Mouse (Mus musculus): ENCODE data around the gene Sox6. TPM values are rescaled to one million over a fixed set of nuclear protein-coding genes. Genes with fewer than 3 reads are reported as not detected.
A peak's percentile ranks its signal among the peaks of the same experiment; 100 is the strongest.

The Sox6 gene
- polyA plus RNA-seq, 1 experiment from 2014 or later: 62.9 TPM

DNA sequence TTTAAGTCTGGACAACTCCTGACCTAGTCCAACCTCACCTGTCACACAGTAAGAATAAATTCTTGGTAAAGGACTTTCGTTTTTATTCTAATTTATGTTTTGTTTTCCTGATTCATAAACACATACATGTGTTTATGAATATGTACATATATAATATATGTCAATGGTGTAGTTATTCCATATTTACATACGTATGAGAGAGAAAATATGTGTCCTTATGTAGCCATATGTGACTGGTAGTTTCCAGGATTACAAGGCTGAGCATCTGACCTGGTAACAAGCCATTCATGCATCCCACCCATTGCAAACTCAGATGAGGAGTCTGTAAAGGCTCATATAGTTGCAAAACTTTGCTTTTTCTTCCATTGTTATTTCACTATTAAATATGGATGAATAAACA lies 366.8 kb downstream of the Sox6 start:
- no peaks in the 10 kb centered on the region for H3K27me3 ChIP-seq
- no peaks in the 10 kb centered on the region for H3K36me3 ChIP-seq
- ATAC-seq (ENCODE audit: low read depth) (no peak), DNase-seq (no peak)
- H3K9ac ChIP-seq: no peak overlapping the region
- no peak overlapping the region for H3K27ac ChIP-seq
- H3K4me2 ChIP-seq: no peak overlapping the region
- H3K4me3 ChIP-seq (replicated peaks): no peak overlapping the region
- H3K9me3 ChIP-seq (replicated peaks): no peaks in the 10 kb centered on the region
- H3K4me1 ChIP-seq (replicated peaks): no peaks in the 10 kb centered on the region
- 82% methylated on average over 2 of the region's 2 CpGs for WGBS (ENCODE audit: insufficient replicate concordance)

DNA sequence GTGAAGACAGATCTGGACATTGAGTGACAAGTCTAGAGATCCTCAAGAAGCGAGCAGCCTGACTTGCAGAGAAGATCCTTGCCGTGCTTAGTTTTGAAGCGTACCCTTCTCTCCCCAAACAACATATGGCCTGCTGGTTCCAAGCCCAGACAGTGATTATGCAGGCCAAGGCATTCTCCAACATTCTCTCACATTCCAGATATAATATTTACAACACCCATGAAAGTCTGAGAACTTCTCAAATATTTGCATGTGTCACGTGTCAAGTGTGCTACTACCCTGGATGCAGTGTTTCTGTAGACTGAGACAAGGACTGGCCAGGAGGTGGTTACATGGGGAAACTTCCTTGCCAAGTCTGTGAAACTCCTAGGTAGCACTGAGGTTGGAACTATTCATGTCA lies 367.3 kb downstream of the Sox6 start:
- ATAC-seq (ENCODE audit: low read depth): no peak
- Histone ChIP-seq H3K9me3 (replicated peaks) (no peaks in the 10 kb centered on the region), H3K36me3 (no peaks in the 10 kb centered on the region), H3K9ac (no peak overlapping the region), H3K27me3 (no peaks in the 10 kb centered on the region), H3K4me3 (replicated peaks) (no peak overlapping the region), H3K4me2 (no peak overlapping the region), H3K27ac (no peak overlapping the region), H3K4me1 (replicated peaks) (no peaks in the 10 kb centered on the region)
- WGBS (ENCODE audit: insufficient replicate concordance): 90% methylated on average over 4 of the region's 4 CpGs
- no peak for DNase-seq

DNA sequence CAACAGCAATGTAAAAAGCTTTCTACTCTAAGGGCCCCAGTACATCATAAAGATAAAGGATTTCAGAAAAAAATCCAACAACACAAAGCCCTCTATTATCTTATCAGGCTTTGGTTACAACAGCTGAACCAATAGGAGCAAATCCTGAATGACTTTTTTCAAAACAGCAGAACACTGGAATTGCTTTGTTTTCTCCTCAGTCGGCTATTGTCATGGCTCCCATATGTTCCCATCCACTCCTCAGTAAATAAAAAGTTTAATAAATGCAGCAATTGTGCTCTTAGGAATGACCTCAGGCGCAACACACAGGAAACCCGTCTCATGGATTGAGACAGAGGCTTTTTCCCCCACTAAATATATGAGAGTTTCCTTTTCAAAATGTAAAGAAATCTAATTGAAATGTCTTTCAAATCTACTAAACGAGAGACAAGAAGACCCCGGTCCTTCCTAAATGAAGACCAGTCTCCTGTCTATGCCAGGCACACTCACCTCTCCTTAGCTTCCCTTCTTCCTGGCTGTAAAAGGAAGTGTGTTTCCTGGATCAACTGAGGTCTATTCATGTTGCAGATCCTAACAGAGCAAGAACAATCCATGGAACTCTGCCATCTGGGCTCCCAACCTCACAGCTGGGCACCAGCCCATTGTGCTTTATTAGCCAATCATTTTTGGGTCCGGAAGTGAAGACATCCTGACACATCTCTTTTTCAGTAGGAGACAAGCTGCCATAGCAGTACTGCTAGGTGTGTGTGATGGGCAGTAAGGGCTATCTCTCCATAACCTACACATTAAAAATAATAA lies 369.2 kb downstream of the Sox6 start:
- no peak overlapping the region for H3K9ac ChIP-seq
- H3K4me2 ChIP-seq: no peak overlapping the region
- H3K9me3 ChIP-seq (replicated peaks): no peaks in the 10 kb centered on the region
- no peak overlapping the region for H3K27ac ChIP-seq
- no peak for ATAC-seq (ENCODE audit: low read depth)
- no peak overlapping the region for H3K4me3 ChIP-seq (replicated peaks)
- no peaks in the 10 kb centered on the region for H3K36me3 ChIP-seq
- no peaks in the 10 kb centered on the region for H3K4me1 ChIP-seq (replicated peaks)
- WGBS (ENCODE audit: insufficient replicate concordance): 70% methylated on average over 6 of the region's 6 CpGs
- no peaks in the 10 kb centered on the region for H3K27me3 ChIP-seq
- DNase-seq: no peak

DNA sequence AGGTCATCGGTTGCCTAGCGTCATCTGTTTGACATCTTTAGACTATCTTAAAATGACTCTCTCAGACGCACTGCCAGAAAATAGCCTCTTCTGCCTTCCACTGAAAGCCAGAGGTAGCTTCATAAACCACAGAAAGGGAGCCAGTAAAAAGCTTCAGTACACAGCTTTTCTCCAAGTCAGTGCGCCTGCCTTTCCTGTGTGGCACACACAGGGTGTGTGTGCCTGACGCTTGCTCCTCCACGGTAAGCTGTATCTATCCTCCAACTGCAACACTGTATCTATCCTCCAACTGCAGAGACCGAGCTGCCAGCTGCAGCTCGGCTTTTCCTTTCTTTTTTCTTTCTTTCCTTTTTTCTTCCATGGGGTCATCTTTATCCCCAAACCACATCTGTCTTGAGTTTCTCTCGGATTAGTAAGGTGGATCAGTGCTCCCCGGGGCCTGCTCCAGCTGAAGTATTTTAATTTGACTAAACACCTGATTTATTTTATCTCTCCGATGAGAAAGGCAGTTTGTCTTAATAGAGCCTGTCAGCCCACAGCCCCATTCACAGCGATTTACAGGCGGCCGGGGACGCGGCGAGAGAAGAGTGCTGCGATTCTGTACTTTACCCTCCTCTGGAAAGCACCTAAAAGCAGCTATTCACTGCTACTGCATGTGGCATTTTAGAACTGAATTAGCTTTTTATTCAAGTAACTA lies 371.8 kb downstream of the Sox6 start:
- 78% methylated on average over 18 of the region's 18 CpGs for WGBS (ENCODE audit: insufficient replicate concordance)
- no peak for DNase-seq

DNA sequence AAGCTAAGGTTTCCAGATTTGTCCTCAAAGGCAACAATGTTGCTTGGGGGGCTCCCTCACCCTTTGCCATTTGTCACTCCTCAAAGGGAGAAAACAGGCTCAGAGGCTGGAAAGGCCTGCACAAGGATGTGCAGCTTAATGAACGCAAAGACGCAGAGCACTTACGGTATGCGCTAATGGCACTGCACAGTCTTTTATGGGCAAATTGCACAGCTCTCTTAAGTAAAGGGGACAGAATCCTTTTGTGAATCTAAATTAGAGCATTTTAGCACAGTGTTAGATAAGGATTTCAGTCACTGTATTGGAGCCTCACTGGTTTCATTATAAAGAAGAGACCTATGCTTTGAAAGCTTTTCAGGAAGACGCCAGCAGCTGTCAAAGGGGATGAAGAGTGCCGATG lies 375.2 kb downstream of the Sox6 start:
- no peaks in the 10 kb centered on the region for H3K27me3 ChIP-seq
- WGBS (ENCODE audit: insufficient replicate concordance): 86% methylated on average over 6 of the region's 6 CpGs
- no peak for DNase-seq
- H3K4me1 ChIP-seq (replicated peaks): no peaks in the 10 kb centered on the region
- peaks cover 26% of the 10 kb centered on the region for H3K36me3 ChIP-seq
- ATAC-seq (ENCODE audit: low read depth): no peak
- H3K9me3 ChIP-seq (replicated peaks): no peaks in the 10 kb centered on the region
- no peak overlapping the region for H3K27ac ChIP-seq
- H3K4me3 ChIP-seq (replicated peaks): no peak overlapping the region
- no peak overlapping the region for H3K4me2 ChIP-seq
- no peak overlapping the region for H3K9ac ChIP-seq

More for the DNA sequence above, 371.8 kb downstream of the Sox6 start:
- no peak overlapping the region for H3K27ac ChIP-seq
- peaks cover 5% of the 10 kb centered on the region for H3K36me3 ChIP-seq
- no peak overlapping the region for H3K9ac ChIP-seq
- no peak for ATAC-seq (ENCODE audit: low read depth)
- H3K4me3 ChIP-seq (replicated peaks): no peak overlapping the region
- H3K4me2 ChIP-seq: 0 out of 2 replicates have a peak overlapping the region, but pooled peaks have one; percentile 11
- H3K27me3 ChIP-seq: no peaks in the 10 kb centered on the region
- no peaks in the 10 kb centered on the region for H3K9me3 ChIP-seq (replicated peaks)
- H3K4me1 ChIP-seq (replicated peaks): no peaks in the 10 kb centered on the region

DNA sequence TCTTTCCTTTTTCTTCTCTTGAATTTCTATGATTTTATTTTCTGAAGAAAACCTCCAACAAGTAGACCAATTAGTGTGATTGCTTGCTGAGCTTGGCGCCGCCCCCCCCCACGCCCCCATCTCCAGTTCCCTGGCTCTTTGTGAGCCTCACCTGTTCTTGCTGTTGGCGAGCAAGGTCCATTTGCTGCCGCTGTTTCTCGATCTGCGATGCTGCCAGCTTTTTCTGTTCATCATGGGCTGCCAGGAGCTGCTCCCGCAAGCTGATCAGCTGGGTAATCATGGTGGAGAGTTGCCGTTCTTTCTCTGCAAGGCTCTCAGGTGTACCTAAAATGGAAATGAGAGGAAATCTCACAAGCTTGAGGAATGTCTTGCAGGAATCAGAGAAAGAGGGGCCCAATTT lies 376.5 kb downstream of the Sox6 start:
- Histone ChIP-seq H3K4me3 (replicated peaks) (no peak overlapping the region), H3K4me1 (replicated peaks) (no peaks in the 10 kb centered on the region), H3K9ac (no peak overlapping the region), H3K36me3 (peaks cover 26% of the 10 kb centered on the region), H3K9me3 (replicated peaks) (no peaks in the 10 kb centered on the region), H3K27me3 (no peaks in the 10 kb centered on the region), H3K27ac (no peak overlapping the region), H3K4me2 (no peak overlapping the region)
- WGBS (ENCODE audit: insufficient replicate concordance): 80% methylated on average over 9 of the region's 9 CpGs
- DNase-seq (no peak), ATAC-seq (ENCODE audit: low read depth) (no peak)

DNA sequence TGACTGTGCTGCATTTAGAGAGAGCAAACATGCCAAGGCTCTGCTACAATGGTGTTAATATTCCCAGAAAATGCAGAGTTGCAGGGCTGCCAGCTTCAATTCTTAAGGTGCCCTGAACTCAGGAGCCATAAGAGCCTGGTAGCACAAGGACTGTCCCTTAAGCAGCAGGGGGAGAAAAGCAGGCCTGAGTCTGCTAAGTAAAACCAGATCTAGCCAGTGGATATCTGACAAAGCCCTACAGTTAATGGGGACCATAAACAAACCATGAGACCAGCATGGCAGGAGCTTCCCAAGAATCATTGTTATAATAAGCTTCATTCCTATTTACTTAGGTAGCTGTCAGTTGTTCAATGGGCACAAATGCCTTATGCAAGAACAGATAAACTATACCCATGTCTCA lies 391.9 kb downstream of the Sox6 start:
- no peak for ATAC-seq (ENCODE audit: low read depth)
- no peak for DNase-seq
- H3K9ac ChIP-seq: no peak overlapping the region

DNA sequence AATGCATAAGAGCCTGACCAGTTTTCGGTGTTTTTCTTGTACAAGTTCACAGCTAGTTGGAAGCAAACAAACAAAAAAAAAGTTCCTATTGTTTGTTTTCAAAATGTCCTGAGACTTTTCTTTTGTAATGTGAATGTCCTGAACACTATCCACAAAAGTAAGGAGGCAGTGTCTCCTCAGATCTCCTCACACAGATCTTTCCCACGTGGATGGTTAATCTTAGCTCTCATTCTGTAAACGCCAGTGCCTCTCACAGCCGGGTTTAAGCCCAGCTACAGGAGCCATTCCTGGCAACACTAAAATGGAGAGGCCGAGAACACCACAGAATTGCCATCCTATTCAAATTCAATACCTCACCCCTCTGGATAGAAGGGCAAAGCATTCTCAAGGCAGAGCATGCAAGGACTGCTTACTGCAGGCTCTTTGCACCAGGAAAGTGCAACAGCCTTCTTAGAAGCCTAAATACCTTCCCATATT lies 392.6 kb downstream of the Sox6 start:
- DNase-seq: no peak
- no peaks in the 10 kb centered on the region for H3K36me3 ChIP-seq
- WGBS (ENCODE audit: insufficient replicate concordance): 65% methylated on average over 5 of the region's 5 CpGs
- ATAC-seq (ENCODE audit: low read depth): no peak
- H3K27ac ChIP-seq: no peak overlapping the region
- H3K9me3 ChIP-seq (replicated peaks): no peaks in the 10 kb centered on the region
- H3K4me2 ChIP-seq: no peak overlapping the region
- no peaks in the 10 kb centered on the region for H3K4me1 ChIP-seq (replicated peaks)
- no peaks in the 10 kb centered on the region for H3K27me3 ChIP-seq
- no peak overlapping the region for H3K4me3 ChIP-seq (replicated peaks)
- no peak overlapping the region for H3K9ac ChIP-seq

More for the DNA sequence above, 391.9 kb downstream of the Sox6 start:
- Histone ChIP-seq H3K36me3 (no peaks in the 10 kb centered on the region), H3K27me3 (no peaks in the 10 kb centered on the region), H3K4me2 (no peak overlapping the region), H3K4me1 (replicated peaks) (no peaks in the 10 kb centered on the region), H3K4me3 (replicated peaks) (no peak overlapping the region), H3K9me3 (replicated peaks) (no peaks in the 10 kb centered on the region), H3K27ac (no peak overlapping the region)

DNA sequence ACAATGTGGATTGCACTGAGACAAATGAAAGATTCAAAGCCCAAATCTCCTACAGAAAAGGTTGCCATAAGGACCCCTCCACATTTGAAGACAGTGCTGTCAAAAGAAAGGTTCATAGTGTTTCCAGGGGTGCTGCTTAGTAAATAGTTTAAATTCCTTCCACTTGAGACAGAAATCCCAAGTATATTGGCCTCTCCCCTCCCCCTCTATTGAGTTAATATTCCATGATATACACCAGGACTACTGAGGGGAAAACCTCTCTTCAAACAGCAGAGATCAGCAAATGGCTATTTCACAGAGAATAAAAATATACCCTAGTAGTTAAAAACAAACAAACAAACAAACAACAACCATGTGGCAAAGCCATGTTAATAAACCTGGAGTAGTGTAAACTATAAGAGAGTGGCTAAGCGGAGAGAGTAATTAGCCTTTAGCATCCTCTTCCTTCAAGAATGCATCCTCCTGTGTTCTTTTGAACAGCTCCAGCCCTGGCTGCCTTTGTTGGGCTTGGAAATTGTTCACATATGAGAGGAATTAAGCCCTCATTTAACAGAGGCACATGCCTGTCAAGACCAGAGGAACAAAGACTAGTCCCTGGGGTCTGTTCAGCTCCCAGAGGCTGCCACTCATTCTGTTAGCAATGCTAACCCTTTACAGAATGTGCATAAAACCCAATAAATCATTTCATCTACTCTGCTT lies 393.2 kb downstream of the Sox6 start:
- Histone ChIP-seq H3K36me3 (no peaks in the 10 kb centered on the region), H3K4me2 (no peak overlapping the region), H3K4me1 (replicated peaks) (no peaks in the 10 kb centered on the region), H3K9me3 (replicated peaks) (no peaks in the 10 kb centered on the region), H3K9ac (no peak overlapping the region), H3K27me3 (no peaks in the 10 kb centered on the region), H3K4me3 (replicated peaks) (no peak overlapping the region), H3K27ac (no peak overlapping the region)
- DNase-seq: no peak
- no peak for ATAC-seq (ENCODE audit: low read depth)
- WGBS (ENCODE audit: insufficient replicate concordance): 90% methylated on average over 1 of the region's 1 CpGs

DNA sequence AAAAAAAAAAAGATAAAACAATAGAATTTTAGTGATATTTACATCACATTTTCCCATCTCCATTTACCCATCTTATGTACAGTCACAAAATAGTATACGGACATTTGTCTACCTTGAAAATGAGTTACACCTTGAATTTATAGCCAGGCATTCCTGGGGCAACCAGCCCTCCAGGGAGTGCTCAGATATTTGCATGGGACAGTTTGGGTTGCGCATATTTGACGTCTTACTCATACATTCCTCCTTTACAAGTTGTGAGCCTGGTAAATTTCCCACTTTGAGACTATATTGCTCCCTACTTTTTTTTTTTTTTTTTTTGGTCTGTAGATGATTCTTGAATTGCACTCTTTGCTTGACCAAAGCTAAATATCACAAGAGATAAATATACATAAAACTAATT lies 407.9 kb downstream of the Sox6 start:
- Histone ChIP-seq H3K27ac (no peak overlapping the region), H3K27me3 (no peaks in the 10 kb centered on the region), H3K9me3 (replicated peaks) (no peaks in the 10 kb centered on the region), H3K4me2 (no peak overlapping the region), H3K36me3 (no peaks in the 10 kb centered on the region), H3K4me3 (replicated peaks) (no peak overlapping the region), H3K4me1 (replicated peaks) (no peaks in the 10 kb centered on the region; the same call in 1 of the 2 replicates), H3K9ac (no peak overlapping the region)
- ATAC-seq (ENCODE audit: low read depth) (no peak), DNase-seq (no peak)
- WGBS (ENCODE audit: insufficient replicate concordance): 84% methylated on average over 3 of the region's 3 CpGs

DNA sequence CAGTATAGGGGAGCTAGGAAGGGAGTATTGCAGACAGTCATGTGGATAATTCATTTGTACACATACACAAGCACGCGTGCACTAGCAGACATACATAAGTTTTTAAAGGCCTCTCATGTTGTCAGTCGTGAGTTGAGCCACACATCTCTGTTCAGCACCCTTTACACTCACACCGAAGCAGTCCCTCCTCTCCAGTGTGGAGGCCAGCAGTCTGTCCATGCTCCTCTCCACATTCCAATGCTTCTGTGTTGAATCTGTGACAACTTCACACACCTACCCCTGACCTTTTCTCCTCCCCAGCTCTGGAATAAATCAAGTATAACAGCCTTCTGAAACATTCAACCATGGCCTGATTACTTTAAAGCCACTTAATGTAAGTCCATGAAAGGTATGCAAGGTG lies 408.3 kb downstream of the Sox6 start:
- Histone ChIP-seq H3K4me2 (no peak overlapping the region), H3K27me3 (no peaks in the 10 kb centered on the region), H3K9me3 (replicated peaks) (no peaks in the 10 kb centered on the region), H3K4me3 (replicated peaks) (no peak overlapping the region), H3K36me3 (no peaks in the 10 kb centered on the region), H3K27ac (no peak overlapping the region), H3K9ac (no peak overlapping the region), H3K4me1 (replicated peaks) (peaks cover 3% of the 10 kb centered on the region)
- WGBS (ENCODE audit: insufficient replicate concordance): 77% methylated on average over 4 of the region's 4 CpGs
- ATAC-seq (ENCODE audit: low read depth) (no peak), DNase-seq (no peak)

Data from liver, embryonic 13.5 days (tissue).